Mouse (Mus musculus) thymus, adult 18-20 months (tissue): ENCODE measurements at regions not wholly inside any gene's neighbourhood (a gene's known extent, or its start where the extent isn't known, plus 50 kb on each side); places are given as distances from the start of the nearest gene placed in this dataset.

Experiments
- DNase-seq, 2 experiments: peaks; one replicate each; pipeline ENCODE4 v3.0.0; 2022; ENCODE audit warnings: mixed read lengths in 2 of 2

DNA sequence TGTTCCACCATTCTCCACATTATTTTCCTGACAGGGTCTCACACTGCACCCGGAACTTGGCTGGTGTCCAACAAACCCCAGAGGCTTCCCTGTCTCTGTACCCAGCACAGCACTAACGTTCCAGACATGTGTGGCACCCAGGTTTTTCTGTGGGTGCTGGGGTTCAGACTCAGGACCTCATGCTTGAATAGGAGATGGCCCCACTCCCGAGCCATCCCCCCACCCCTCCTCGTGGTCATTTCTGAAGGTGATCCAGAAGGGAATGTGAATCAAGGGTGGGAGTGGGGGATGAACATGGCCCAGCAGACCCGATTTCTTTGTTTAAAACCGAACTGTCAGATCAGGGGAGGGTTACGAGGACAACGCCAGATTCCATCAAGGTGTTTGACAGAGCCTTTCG, 245.6 kb downstream of the Tbc1d1 start:
- no peak for DNase-seq

DNA sequence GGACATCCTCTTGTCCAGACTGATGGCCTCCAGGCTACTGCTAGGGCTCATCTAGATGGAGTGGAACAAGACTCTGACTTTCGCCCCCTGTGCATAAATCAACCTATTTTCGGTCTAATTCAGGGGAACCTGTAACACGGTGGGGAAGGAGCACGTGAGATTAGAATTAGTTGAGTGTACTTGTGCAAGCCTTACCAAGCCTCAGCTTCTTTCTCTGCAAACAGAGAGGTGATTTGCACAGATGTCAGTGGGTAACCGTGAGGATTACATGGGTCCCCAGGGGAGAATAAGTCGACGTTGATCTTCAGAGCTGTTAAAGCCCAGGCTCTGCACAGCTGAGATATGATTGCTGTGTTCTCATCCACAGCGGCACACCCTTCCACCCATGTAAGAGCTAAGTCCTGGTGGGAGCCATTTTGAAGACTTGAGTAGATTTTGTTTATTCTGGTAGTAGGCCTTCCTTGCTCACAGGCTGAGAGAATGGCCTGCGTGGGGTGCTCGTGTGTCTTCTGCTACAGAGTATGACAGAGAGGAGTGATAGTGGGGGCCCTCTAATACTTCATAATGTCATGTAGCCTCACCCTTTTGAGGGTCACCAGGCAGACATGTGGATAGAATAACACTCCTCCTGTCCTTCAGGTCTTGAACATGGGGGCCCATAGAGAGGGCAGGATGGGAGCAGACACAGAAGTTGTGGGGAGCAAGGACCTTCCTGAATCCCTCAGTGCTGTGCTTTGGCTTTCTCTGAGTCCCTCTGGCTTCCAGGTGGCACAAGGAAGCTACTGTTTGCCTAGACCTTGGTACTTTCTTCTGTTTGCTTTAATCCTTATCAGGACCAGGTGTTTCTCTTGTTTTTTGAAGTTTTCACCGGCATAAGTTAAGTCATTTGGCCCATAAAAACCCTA, 247.2 kb downstream of the Tbc1d1 start:
- no peak for DNase-seq

DNA sequence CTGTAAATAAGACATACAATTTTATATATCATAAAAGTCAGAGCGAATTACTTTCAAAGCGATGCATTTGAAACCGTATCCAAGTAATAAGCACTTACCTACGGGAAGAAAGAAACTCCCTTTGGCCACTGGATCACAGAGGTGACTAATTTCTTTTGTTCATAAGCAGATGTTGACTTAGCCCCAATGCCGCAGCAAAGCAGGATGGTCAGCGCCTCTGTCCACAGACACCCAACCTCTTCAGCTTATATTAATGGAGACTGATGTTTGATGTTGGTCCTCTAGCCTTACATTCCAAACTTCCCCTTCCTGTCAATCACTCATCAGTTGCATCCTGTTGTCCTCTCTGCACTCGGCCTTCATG, 247.9 kb downstream of the Tbc1d1 start:
- DNase-seq, result no peak

DNA sequence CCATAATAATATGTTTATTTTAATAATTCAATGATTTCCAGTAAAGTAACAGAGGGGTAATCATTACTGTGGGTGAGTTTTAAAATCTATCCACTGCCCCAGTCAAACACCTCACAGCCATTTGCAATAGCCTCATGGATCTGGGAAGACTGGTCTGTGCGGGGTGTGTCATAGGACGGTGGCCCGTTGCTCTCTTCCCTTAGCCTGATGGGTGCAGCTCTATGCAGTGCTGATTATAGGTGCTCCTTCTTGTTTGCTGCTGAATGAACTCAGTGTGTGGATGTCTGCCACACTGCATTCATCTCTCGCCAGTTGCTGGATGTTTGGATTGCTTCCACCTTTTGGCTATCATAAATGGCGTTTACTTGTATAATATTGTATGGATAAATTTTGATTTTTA, 248.4 kb downstream of the Tbc1d1 start:
- DNase-seq, result no peak

DNA sequence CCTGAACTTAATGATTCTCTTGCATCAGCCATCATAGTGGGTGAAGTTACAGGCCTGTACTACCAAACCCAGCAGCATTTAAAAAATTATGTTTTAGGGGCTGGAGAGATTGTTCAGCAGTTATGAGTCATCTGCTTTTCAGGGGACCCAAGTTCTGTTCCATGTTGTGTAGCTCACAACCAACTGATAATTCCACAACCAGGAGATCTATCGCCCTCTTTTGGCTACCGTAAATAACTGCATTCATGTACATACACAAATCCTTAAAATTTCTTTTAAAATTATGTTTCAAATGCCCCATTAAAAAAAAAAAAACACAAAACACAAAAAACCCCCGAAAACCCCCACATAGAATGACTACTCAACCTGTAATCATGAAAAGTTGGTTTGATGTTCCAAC, 252.8 kb downstream of the Tbc1d1 start:
- DNase-seq, result no peak

DNA sequence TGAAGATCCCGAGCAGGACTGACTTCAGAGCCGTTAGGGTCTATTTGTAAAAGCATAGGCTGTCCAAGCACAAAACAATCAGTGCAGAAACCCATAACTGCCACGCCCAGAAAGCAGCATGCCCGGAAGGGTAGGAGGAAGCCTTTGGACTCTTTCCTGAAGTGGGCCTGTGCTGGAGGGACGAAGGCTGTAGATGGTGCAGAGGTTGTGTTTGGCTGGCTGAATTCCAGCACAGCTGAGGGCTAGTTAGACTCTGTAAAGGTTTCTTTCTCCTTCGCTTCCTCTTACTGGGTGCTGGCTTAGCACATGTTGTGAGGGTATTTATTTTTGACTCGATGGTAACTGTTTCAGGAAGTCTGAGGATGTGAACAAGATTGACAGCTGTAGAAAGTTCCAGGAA, 254.5 kb downstream of the Tbc1d1 start:
- no peak for DNase-seq

DNA sequence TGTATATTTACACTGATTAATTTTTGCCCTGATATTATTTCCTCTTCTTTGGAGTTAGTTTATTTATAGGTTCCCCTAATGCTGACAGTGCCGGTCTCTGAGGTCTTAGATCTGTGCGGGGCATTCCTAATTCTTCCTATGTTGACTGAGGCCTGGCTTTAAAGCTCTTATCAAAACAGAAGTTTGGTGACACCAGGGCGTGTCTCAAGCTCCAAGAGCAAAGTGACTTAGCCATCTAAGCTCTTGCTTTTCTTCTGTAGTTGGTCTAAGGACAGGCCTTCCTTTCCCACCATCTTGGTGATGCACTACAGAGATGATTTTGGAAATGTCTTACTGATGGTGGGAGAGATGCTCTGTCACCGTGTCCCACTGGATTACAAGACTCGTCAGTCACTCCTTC, 258.4 kb downstream of the Tbc1d1 start:
- no peak for DNase-seq

DNA sequence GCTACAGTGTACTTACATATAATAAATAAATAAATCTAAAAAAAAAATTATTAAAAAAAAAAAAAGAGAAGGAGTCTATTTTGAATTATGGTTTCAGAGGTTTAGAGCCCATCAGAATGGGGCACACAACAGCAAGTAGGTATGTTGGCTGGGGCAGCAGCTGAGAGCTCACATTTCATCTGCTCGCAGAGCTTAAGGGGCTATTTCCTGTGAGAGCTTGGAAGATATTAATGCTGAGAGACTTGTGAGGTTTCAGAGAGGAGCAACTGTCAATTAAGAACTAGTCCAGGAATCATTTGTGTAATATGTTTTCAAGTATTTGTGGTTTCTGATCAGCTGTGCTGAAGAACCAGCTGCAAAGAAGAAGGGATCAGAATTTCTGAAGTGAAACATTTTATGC, 263.3 kb downstream of the Tbc1d1 start:
- DNase-seq, result no peak

DNA sequence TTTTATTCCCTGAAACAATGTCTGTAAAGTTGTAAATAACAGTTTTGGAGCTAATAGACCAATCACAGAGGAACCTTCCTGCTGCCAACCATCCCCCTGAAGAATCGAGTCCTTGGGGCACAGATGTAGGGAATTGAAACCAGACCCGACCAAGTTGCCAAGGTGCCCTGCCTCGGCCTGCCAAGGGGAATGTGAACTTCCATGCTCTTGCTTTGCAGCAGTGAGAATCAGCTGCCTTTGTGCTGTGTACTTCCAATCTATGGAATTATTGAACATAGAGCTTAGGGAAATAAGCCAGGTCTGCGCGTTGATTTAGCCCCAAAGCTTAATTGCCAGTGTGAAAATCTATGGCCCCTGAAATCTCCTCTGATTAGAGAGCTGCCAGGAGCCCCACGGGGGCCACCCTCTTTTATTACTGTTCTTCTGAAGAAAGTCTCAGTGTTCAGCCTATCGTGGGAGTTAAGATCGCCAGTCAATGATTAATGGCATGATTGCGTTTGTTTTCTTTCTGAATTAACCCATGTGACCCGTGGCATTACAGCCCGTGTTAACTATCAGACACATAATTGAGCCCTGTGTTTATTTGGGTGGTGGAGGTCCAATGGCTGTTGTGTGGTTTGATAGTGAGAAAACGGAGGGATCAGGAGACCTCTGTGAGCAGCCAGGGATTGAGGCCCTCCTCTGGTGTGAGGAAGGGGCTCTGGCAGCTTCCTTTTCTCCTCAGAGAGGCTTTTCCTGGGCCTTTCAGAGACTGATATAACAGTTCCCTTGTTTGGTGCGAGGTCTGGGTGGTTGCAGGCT, 266.9 kb downstream of the Tbc1d1 start:
- no peak for DNase-seq

DNA sequence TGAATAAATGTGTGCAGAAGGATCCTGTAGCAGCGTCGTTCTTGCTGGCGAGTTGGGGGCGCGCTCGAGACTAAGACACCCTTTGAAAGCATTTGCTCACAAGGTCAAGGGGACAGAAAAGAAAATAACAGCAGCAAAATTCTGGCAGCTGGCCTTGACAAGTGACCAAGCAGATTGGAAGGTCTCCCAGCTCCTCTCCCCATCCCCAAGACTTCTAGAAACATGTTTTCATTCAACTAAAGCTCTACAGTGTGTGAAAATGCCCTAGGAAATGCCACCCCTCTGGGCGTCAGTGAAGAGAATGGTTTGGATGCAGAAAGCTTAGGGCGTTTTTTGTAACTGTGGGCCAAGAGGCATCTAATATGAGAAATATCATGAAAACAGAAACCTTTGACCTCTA, 272.7 kb downstream of the Tbc1d1 start:
- no peak for DNase-seq

DNA sequence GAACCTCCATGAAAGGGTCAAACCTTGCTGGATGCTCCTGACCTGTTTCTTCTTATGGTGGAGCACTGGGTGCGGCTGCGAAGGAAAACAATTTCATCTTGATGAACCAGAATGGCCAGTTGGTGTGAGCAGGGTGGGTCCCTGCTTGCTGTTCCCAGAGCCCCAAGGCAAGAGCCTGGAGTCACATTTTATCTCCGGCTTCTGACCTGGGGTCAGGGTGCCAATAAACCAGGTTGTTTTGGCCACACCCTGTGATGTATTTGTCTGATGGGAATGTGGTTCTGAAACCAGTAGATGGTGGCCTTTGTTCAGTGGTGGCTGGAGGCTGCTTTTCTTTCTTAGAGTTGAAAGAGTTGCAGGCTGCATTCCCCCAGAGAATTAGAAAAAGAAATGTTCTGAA, 274.4 kb downstream of the Tbc1d1 start:
- no peak for DNase-seq

DNA sequence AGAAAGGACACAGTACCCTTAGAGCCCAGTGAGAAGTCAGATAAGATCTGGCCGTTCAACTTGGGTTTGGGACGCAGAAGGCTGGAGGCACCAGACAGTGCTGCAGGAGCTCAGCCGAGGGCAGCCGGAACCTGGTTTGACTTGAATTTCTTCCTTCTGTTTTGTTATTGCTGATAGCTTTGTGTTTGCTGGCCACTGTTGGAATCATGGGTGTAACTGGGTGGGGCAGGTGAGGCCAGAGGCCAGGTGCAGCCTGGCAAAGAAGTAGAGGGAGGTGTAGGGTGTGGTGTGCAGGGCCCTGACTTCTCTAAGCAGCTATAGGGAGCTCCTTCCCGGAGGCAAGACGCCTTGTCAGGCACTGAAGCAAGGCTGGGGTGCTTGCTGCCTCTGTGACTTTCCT, 275.5 kb downstream of the Tbc1d1 start:
- no peak for DNase-seq

DNA sequence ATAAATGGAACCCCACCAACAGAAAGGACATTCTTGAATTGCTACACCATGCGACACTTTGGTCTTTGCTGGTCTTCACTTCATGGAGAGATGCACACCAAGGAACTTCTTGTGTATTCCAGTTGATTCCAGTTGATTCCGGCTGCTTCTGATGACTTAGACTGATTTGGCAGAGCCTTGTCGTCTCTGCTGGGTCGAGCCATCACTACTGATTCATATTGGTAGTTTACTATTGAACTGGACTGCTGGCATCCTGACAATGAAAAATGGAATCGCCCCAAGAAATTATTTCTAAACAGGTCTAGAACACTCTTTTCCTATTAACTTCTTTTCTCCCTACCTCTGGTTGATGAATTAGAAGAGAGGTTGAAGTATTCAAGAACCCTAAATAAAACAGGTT, 277.7 kb downstream of the Tbc1d1 start:
- no peak for DNase-seq

DNA sequence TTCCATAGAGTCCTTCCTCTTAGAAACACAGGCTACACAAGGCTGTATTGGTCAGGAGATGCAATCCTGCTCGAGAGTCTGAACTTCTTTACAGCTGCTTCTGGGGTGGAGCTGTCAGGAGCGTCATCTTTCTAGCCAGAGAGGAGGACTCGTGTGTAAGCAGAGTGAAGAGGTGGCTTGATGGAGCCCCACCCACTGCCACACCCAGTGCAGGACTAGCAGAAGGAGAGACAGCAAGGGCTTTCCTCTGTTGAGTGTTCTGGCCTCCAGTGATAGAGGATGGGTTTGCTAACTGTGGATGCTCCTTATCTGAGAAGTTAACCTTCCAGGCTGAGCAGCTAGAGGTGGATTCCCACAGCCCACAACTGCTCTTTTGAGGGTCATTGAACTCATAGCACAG, 279.4 kb downstream of the Tbc1d1 start:
- no peak for DNase-seq

DNA sequence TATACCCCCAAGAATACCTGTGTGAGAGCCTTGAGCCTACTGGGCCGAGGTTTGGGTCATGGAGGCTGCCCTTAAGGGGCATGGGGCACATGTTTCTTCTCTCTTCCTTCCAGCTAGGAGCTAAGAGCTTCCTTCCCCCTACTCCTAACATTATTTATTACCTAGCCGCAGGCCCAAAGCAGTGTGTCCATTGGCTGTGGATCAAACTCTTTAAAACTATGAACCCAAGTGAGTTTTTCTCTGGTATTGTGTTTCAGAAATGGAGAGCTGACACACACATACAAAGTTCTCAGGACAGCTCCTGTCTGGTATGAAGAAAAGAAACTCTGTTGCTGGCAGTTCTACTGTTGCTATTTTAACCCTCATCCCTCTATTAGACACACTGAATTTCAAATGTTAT, 279.9 kb downstream of the Tbc1d1 start:
- DNase-seq, result no peak

DNA sequence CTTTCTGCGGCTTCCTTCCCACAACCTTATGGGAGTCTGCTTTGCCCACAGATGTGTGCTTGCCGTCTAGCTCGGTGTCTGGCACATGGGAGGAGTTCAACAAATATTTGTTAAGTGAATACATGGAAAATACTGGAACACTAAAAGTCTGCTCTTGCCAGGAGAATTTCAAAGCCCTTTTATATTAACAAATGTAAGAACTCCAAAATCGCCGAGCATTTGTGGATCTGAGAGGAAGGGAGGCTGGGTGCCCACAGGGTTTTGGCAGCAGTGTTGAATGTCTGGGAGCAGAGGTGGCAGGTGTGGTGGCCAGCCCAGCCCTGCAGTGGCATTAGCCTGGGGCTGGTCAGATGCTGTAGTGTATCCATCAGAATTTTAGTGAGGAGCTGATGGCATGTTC, 281.6 kb downstream of the Tbc1d1 start:
- DNase-seq, result no peak

DNA sequence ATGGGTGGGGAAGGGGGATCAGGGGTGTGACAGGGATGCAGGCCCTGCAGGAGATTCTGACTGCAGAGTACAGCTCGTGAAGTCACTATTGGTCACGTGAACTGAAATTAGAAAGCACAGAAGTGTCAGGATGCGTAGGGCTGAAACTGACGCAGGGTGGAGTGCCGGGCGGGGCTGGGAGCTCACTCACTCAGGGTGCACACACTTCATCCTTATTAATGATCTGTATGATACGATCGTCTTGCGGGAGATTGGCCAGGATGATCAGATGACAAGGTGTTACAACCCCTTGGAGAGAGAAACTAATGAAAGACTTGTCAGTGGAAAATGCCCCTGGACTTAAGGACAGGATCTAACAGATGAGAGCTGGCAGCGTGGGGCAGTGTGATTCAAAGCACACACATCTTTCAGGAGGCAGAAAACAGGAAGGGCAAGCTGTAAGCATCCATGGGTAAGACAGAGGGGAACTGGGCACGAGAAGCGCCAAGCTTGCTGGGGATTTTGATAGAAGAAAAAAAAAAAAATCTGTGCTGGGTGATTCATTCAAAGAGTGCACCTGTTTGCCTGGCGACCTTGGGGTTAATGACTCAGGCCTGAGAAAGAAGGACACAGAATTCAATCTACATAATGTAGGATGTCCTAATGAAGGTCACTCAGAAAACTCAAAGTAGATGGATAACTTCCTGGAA, 282.5 kb downstream of the Tbc1d1 start:
- DNase-seq, result no peak

DNA sequence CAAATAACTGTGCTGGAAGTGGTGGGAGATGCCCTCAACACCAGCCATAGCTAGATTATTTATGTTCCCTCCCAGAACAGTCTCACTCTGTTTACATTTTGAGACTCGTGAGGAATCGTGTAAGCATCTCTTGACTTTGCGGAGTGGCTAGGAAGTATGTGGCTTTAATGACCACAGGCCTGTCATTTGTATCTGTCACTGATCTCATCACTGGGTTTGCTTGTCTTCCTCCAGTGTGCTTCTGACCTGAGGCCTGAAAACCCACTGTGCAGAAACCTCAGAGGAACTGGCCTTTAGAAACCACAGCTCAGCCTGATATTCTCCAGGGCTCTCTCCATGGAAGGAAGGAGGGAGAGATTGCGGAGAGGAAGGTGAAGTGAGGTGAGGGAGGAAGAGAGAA, 291.7 kb downstream of the Tbc1d1 start:
- no peak for DNase-seq

DNA sequence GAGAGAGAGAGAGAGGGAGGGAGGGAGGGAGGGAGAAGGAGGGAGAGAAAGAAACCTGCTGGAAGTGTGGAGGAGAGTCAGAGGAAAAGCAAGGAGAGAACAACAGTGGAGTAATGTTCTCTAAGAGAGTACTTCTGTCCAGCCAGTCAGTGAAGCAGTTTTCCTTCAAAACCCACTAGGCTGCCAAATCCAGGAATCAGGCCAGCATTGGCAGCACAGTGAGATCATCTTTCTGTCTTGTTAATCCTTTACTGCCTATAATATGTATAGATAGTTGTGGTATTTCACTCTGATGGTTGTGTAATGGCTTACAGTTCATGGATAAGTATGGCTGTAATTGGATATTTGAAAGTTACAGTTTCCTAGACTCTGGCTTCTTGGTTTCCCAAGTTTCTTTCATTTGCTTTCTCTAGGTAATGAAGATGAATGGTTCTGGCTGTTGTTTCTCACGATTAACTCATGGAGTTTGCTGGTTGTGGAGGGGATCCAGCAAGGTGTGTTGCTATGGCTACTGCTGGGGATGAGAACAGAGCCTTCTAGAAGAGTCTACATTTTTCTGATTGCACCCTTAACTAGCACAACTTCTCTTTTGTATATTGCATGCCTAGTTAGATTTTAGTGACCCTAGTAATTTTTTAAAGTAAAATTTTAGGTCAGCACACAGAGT, 296.7 kb downstream of the Tbc1d1 start:
- no peak for DNase-seq

DNA sequence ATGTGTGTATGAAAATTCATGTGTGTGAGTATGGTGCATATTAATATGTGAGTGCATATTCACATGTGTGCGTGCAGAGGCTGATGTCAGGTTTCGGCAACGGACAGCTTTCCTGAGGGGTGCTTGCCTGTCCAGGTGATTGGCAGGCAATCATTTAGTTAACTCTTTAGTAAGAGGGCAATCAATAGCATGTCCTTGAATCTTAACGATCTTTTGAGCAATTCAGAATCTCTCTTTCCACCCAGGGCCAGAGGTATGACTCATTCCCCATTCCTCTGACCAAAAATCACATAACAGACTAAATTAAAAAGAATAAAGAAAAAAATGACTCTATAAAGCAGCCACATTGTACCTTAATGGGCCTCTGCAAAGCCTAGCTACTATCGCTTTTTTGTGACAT, 303.7 kb downstream of the Tbc1d1 start:
- DNase-seq, result no peak

DNA sequence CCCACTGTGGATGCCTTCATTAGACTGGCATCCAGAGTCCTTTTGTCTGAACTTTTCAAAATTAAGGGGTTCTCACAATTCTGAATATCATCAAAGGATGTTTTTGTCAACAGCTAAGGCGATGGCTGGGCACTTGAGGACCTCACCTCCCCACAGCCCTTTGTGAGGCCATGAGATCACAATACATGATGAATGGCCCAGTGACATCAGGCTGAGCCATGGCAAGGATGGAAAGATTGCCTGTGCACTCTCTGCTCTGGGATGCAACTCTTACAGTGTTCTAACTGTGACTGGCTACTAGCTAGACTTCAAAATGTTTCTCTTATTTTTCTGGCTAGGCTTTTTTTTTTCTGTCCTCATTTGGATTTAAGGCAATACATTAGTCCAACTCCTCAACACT, 304.8 kb downstream of the Tbc1d1 start:
- no peak for DNase-seq

DNA sequence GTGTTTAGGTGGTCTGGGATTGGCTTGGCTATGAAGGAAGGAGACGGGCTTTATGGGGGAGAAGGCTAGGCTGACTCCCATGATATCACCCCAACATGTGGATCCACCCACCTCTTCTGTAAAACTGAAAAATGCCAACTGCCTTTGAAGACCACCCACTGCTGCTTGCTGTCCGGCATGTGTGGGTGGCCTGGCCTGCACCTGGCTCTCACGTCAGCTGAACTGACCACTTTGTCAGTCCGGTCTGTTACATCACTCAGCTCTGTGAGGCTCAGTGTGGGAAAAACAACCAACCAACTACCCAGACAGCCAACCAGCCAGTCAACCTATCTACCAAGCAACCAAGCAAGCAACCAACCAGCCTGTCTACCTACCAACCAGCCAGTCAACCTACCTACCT, 305.5 kb downstream of the Tbc1d1 start:
- DNase-seq, result no peak

DNA sequence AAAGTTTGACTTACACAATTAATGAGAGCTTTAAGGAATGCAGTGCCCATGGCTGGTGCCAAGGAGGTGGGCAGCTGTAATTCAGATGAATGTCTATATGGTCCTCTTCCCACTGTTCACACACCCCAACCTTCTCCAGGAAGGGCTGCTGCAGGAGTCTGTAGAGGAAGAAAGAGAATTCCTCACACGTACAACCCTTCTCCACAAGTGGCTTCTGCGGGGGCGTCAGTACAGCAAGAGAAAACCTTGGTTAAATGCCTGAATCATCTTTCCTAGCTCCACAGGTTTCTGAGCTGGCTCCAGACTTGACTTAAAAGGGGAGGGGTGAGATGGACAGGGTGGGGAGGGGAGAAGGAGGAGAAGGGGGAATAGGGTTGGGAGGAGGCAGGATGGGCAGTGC, 306.3 kb downstream of the Tbc1d1 start:
- no peak for DNase-seq
